Mouse (Mus musculus): ENCODE measurements around the gene Clic5. TPM values are rescaled to one million over a fixed set of nuclear protein-coding genes. Genes with fewer than 3 reads are reported as not detected.

The Clic5 gene
- polyA plus RNA-seq, 1 experiment from 2014 or later, result 0.27 TPM

GRCm38 (mm10) chr17:44160449-44160848, 27.9 kb upstream of the Clic5 start:
- Histone ChIP-seq H3K4me1 (ENCODE audit: control insufficient read depth, insufficient read depth, low read length) (peaks cover 4% of the 10 kb centered on the region; the same call in 1 of the 2 replicates), H3K9me3 (ENCODE audit: control insufficient read depth, low read length) (no peaks in the 10 kb centered on the region), H3K36me3 (ENCODE audit: control insufficient read depth, insufficient read depth, low read length) (no peaks in the 10 kb centered on the region), H3K9ac (ENCODE audit: low read length) (no peak overlapping the region), H3K4me2 (ENCODE audit: low read depth, severe bottlenecking) (no peak overlapping the region), H3K4me3 (ENCODE audit: low read depth, low read length) (no peak overlapping the region), H3K27me3 (ENCODE audit: control insufficient read depth, insufficient read depth, low read length) (no peaks in the 10 kb centered on the region), H3K27ac (replicated peaks; ENCODE audit: low read depth, low read length) (no peak overlapping the region)
- WGBS, result 88% methylated on average over 11 of the region's 11 CpGs
- ATAC-seq (ENCODE audit: insufficient number of reproducible peaks, low FRiP score, low TSS enrichment, low read depth), result no peak
- DNase-seq (ENCODE audit: low spot score), result no peak

GRCm38 (mm10) chr17:44162514-44162913, 25.9 kb upstream of the Clic5 start:
- Histone ChIP-seq H3K4me3 (ENCODE audit: low read depth, low read length) (no peak overlapping the region), H3K27ac (replicated peaks; ENCODE audit: low read depth, low read length) (no peak overlapping the region), H3K27me3 (ENCODE audit: control insufficient read depth, insufficient read depth, low read length) (no peaks in the 10 kb centered on the region), H3K9ac (ENCODE audit: low read length) (no peak overlapping the region), H3K36me3 (ENCODE audit: control insufficient read depth, insufficient read depth, low read length) (no peaks in the 10 kb centered on the region), H3K9me3 (ENCODE audit: control insufficient read depth, low read length) (no peaks in the 10 kb centered on the region), H3K4me2 (ENCODE audit: low read depth, severe bottlenecking) (no peak overlapping the region), H3K4me1 (ENCODE audit: control insufficient read depth, insufficient read depth, low read length) (peaks cover 4% of the 10 kb centered on the region; the same call in 1 of the 2 replicates)
- ATAC-seq (ENCODE audit: insufficient number of reproducible peaks, low FRiP score, low TSS enrichment, low read depth) (no peak), DNase-seq (ENCODE audit: low spot score) (no peak)
- WGBS, result 32% methylated on average over 5 of the region's 5 CpGs

- Histone ChIP-seq H3K9ac (ENCODE audit: low read length) (no peak overlapping the region), H3K27ac (replicated peaks; ENCODE audit: low read depth, low read length) (no peak overlapping the region), H3K4me1 (ENCODE audit: control insufficient read depth, insufficient read depth, low read length) (peaks cover 4% of the 10 kb centered on the region; the same call in 1 of the 2 replicates), H3K4me3 (ENCODE audit: low read depth, low read length) (no peak overlapping the region), H3K9me3 (ENCODE audit: control insufficient read depth, low read length) (no peaks in the 10 kb centered on the region), H3K36me3 (ENCODE audit: control insufficient read depth, insufficient read depth, low read length) (no peaks in the 10 kb centered on the region), H3K4me2 (ENCODE audit: low read depth, severe bottlenecking) (no peak overlapping the region), H3K27me3 (ENCODE audit: control insufficient read depth, insufficient read depth, low read length) (no peaks in the 10 kb centered on the region)
- 56% methylated on average over 5 of the region's 5 CpGs for WGBS
- no peak for DNase-seq (ENCODE audit: low spot score)
- ATAC-seq (ENCODE audit: insufficient number of reproducible peaks, low FRiP score, low TSS enrichment, low read depth), result no peak
Measured at GRCm38 (mm10) chr17:44162935-44163334, 25.4 kb upstream of the Clic5 start.

DNA sequence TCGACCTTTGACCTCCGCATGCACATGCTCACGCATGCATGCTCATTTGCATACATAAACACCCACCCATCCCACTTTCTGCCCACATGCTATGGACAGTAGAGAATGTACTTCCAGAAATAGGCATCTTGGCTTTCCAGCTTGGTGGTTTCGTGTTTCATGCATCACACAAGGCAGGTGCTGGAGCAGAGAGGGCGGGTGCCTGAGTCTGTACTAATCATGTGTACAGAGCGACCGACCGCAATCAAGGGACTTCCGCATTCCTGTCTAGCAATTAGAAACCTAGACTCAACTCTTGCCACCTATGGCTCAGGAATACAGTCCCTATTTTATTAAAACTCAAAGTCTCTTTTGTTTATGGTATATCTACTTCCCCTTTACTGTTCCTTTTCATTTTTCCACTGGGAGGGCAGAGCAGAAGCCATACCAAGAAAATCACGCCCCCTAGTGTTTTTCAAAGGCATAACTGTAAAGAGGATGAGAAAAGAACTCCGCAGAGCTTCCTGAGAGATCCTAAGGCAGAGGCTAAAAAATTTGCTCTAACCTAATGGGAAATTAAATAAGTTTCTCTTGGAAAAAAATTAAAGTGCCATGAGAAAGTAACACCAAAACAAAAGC, 22.5 kb upstream of the Clic5 start:
- H3K4me2 ChIP-seq (ENCODE audit: low read depth, severe bottlenecking), result no peak overlapping the region
- WGBS, result 71% methylated on average over 11 of the region's 11 CpGs
- DNase-seq (ENCODE audit: low spot score), result no peak

GRCm38 (mm10) chr17:44169676-44170075, 18.7 kb upstream of the Clic5 start:
- no peak for ATAC-seq (ENCODE audit: insufficient number of reproducible peaks, low FRiP score, low TSS enrichment, low read depth)
- no peak overlapping the region for H3K4me3 ChIP-seq (ENCODE audit: low read depth, low read length)
- WGBS, result 91% methylated on average over 4 of the region's 4 CpGs

More for the DNA sequence above, 22.5 kb upstream of the Clic5 start:
- Histone ChIP-seq H3K9ac (ENCODE audit: low read length) (no peak overlapping the region), H3K4me3 (ENCODE audit: low read depth, low read length) (no peak overlapping the region), H3K27ac (replicated peaks; ENCODE audit: low read depth, low read length) (no peak overlapping the region), H3K27me3 (ENCODE audit: control insufficient read depth, insufficient read depth, low read length) (no peaks in the 10 kb centered on the region), H3K9me3 (ENCODE audit: control insufficient read depth, low read length) (no peaks in the 10 kb centered on the region), H3K4me1 (ENCODE audit: control insufficient read depth, insufficient read depth, low read length) (peaks cover 4% of the 10 kb centered on the region; the same call in 1 of the 2 replicates), H3K36me3 (ENCODE audit: control insufficient read depth, insufficient read depth, low read length) (no peaks in the 10 kb centered on the region)
- no peak for ATAC-seq (ENCODE audit: insufficient number of reproducible peaks, low FRiP score, low TSS enrichment, low read depth)

DNA sequence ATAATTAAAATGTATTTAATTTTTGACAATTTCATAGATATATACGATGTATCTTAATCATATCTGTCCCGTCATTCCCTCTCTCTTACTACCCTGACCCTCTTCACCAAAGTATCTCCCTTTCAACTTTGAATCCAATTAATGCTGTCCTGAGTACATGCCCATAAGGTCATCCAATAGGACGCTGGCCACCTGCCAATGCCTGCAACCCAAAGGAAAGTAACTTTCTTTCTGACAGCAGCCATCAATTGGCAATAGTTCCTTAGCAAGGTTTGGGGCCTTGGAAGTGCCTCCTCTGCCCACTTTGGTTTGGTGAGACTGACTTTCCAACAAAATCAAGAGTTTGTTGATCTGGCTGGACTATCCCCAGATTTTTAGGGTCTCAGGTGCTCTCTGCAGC, 18.1 kb upstream of the Clic5 start:
- ATAC-seq (ENCODE audit: insufficient number of reproducible peaks, low FRiP score, low TSS enrichment, low read depth), result no peak

More at GRCm38 (mm10) chr17:44169676-44170075, 18.7 kb upstream of the Clic5 start:
- DNase-seq (ENCODE audit: low spot score), result no peak
- Histone ChIP-seq H3K4me2 (ENCODE audit: low read depth, severe bottlenecking) (no peak overlapping the region), H3K36me3 (ENCODE audit: control insufficient read depth, insufficient read depth, low read length) (no peaks in the 10 kb centered on the region), H3K9me3 (ENCODE audit: control insufficient read depth, low read length) (no peaks in the 10 kb centered on the region), H3K27me3 (ENCODE audit: control insufficient read depth, insufficient read depth, low read length) (no peaks in the 10 kb centered on the region), H3K9ac (ENCODE audit: low read length) (no peak overlapping the region), H3K4me1 (ENCODE audit: control insufficient read depth, insufficient read depth, low read length) (no peaks in the 10 kb centered on the region), H3K27ac (replicated peaks; ENCODE audit: low read depth, low read length) (no peak overlapping the region)

GRCm38 (mm10) chr17:44171930-44172329, 16.5 kb upstream of the Clic5 start:
- ATAC-seq (ENCODE audit: insufficient number of reproducible peaks, low FRiP score, low TSS enrichment, low read depth) (no peak), DNase-seq (ENCODE audit: low spot score) (no peak)
- no peaks in the 10 kb centered on the region for H3K9me3 ChIP-seq (ENCODE audit: control insufficient read depth, low read length)
- H3K4me2 ChIP-seq (ENCODE audit: low read depth, severe bottlenecking), result no peak overlapping the region
- H3K27me3 ChIP-seq (ENCODE audit: control insufficient read depth, insufficient read depth, low read length), result no peaks in the 10 kb centered on the region
- WGBS, result 47% methylated on average over 3 of the region's 3 CpGs
- H3K4me1 ChIP-seq (ENCODE audit: control insufficient read depth, insufficient read depth, low read length), result no peaks in the 10 kb centered on the region
- H3K27ac ChIP-seq (replicated peaks; ENCODE audit: low read depth, low read length), result no peak overlapping the region
- H3K36me3 ChIP-seq (ENCODE audit: control insufficient read depth, insufficient read depth, low read length), result no peaks in the 10 kb centered on the region
- H3K9ac ChIP-seq (ENCODE audit: low read length), result no peak overlapping the region
- H3K4me3 ChIP-seq (ENCODE audit: low read depth, low read length), result no peak overlapping the region

More for the DNA sequence above, 18.1 kb upstream of the Clic5 start:
- Histone ChIP-seq H3K27ac (replicated peaks; ENCODE audit: low read depth, low read length) (no peak overlapping the region), H3K9ac (ENCODE audit: low read length) (no peak overlapping the region), H3K9me3 (ENCODE audit: control insufficient read depth, low read length) (no peaks in the 10 kb centered on the region), H3K27me3 (ENCODE audit: control insufficient read depth, insufficient read depth, low read length) (no peaks in the 10 kb centered on the region), H3K36me3 (ENCODE audit: control insufficient read depth, insufficient read depth, low read length) (no peaks in the 10 kb centered on the region), H3K4me3 (ENCODE audit: low read depth, low read length) (no peak overlapping the region), H3K4me2 (ENCODE audit: low read depth, severe bottlenecking) (no peak overlapping the region), H3K4me1 (ENCODE audit: control insufficient read depth, insufficient read depth, low read length) (no peaks in the 10 kb centered on the region)
- DNase-seq (ENCODE audit: low spot score), result no peak
- 85% methylated on average over 3 of the region's 3 CpGs for WGBS

- DNase-seq (ENCODE audit: low spot score), result no peak
- Histone ChIP-seq H3K9ac (ENCODE audit: low read length) (no peak overlapping the region), H3K4me1 (ENCODE audit: control insufficient read depth, insufficient read depth, low read length) (no peaks in the 10 kb centered on the region), H3K36me3 (ENCODE audit: control insufficient read depth, insufficient read depth, low read length) (no peaks in the 10 kb centered on the region), H3K4me2 (ENCODE audit: low read depth, severe bottlenecking) (no peak overlapping the region), H3K27ac (replicated peaks; ENCODE audit: low read depth, low read length) (no peak overlapping the region), H3K27me3 (ENCODE audit: control insufficient read depth, insufficient read depth, low read length) (no peaks in the 10 kb centered on the region), H3K9me3 (ENCODE audit: control insufficient read depth, low read length) (no peaks in the 10 kb centered on the region), H3K4me3 (ENCODE audit: low read depth, low read length) (no peak overlapping the region)
- 78% methylated on average over 2 of the region's 2 CpGs for WGBS
- no peak for ATAC-seq (ENCODE audit: insufficient number of reproducible peaks, low FRiP score, low TSS enrichment, low read depth)
Measured at GRCm38 (mm10) chr17:44173341-44173740, 15.0 kb upstream of the Clic5 start.

- Histone ChIP-seq H3K9me3 (ENCODE audit: control insufficient read depth, low read length) (no peaks in the 10 kb centered on the region), H3K36me3 (ENCODE audit: control insufficient read depth, insufficient read depth, low read length) (no peaks in the 10 kb centered on the region), H3K27ac (replicated peaks; ENCODE audit: low read depth, low read length) (no peak overlapping the region), H3K4me3 (ENCODE audit: low read depth, low read length) (no peak overlapping the region), H3K9ac (ENCODE audit: low read length) (no peak overlapping the region), H3K27me3 (ENCODE audit: control insufficient read depth, insufficient read depth, low read length) (no peaks in the 10 kb centered on the region), H3K4me2 (ENCODE audit: low read depth, severe bottlenecking) (no peak overlapping the region), H3K4me1 (ENCODE audit: control insufficient read depth, insufficient read depth, low read length) (no peaks in the 10 kb centered on the region)
- 94% methylated on average over 3 of the region's 3 CpGs for WGBS
- ATAC-seq (ENCODE audit: insufficient number of reproducible peaks, low FRiP score, low TSS enrichment, low read depth), result no peak
- no peak for DNase-seq (ENCODE audit: low spot score)
Measured at GRCm38 (mm10) chr17:44177291-44177690, 11.1 kb upstream of the Clic5 start.
